Mouse (Mus musculus): Measurements from ENCODE around the gene Phf23. TPM values are rescaled to one million over a fixed set of nuclear protein-coding genes. Genes with fewer than 3 reads are reported as not detected.
"Not testable (repeated sequence)": the region's sequence is repeated elsewhere in the genome, so short reads cannot be mapped to it uniquely, and the experiment has no call there.

Phf23 gene
- polyA plus RNA-seq, 1 experiment: 22.8 TPM

GRCm38 (mm10) chr11:69999666-70000065, 4.1 kb downstream of the Phf23 start:
- DNase-seq (ENCODE audit: low read depth): no peak

- no peak for DNase-seq (ENCODE audit: low read depth)
Measured at GRCm38 (mm10) chr11:70000396-70000898, 4.9 kb downstream of the Phf23 start, which contains the start of gene Dvl2. Gene Dvl2, plus strand, starts transcription at chr11:70000595.

- no peak for DNase-seq (ENCODE audit: low read depth)
Measured at GRCm38 (mm10) chr11:70001159-70001558, 5.6 kb downstream of the Phf23 start.

GRCm38 (mm10) chr11:70001865-70002264, 6.3 kb downstream of the Phf23 start:
- DNase-seq (ENCODE audit: low read depth): no peak

- no peak for DNase-seq (ENCODE audit: low read depth)
Measured at GRCm38 (mm10) chr11:70002471-70002870, 6.9 kb downstream of the Phf23 start.

- DNase-seq (ENCODE audit: low read depth): no peak
Measured at GRCm38 (mm10) chr11:70005521-70005920, 9.9 kb downstream of the Phf23 start.

- no peak for DNase-seq (ENCODE audit: low read depth)
Measured at GRCm38 (mm10) chr11:70010033-70010432, 14.5 kb downstream of the Phf23 start.

- no peak for DNase-seq (ENCODE audit: low read depth)
Measured at GRCm38 (mm10) chr11:70010548-70010947, 15.0 kb downstream of the Phf23 start.

- DNase-seq (ENCODE audit: low read depth): no peak
Measured at GRCm38 (mm10) chr11:70010961-70011360, 15.4 kb downstream of the Phf23 start.

- no peak for DNase-seq (ENCODE audit: low read depth)
Measured at GRCm38 (mm10) chr11:70012931-70013330, 17.4 kb downstream of the Phf23 start.

GRCm38 (mm10) chr11:70013408-70013807, 17.8 kb downstream of the Phf23 start:
- DNase-seq (ENCODE audit: low read depth): no peak

GRCm38 (mm10) chr11:70014051-70014450, 18.5 kb downstream of the Phf23 start:
- DNase-seq (ENCODE audit: low read depth): no peak

GRCm38 (mm10) chr11:70014880-70015558, 19.4 kb downstream of the Phf23 start, which contains the start of gene Acadvl:
Gene Acadvl, minus strand, starts transcription at chr11:70015411.
- no peak for DNase-seq (ENCODE audit: low read depth)

GRCm38 (mm10) chr11:70015677-70016076, 20.1 kb downstream of the Phf23 start:
- DNase-seq (ENCODE audit: low read depth): no peak

GRCm38 (mm10) chr11:70016177-70016576, 20.6 kb downstream of the Phf23 start:
- DNase-seq (ENCODE audit: low read depth): not testable (repeated sequence)

GRCm38 (mm10) chr11:70016669-70017068, 21.1 kb downstream of the Phf23 start, which contains the start of gene Dlg4:
Gene Dlg4, plus strand, starts transcription at chr11:70016942.
- DNase-seq (ENCODE audit: low read depth): no peak

- no peak for DNase-seq (ENCODE audit: low read depth)
Measured at GRCm38 (mm10) chr11:70017199-70017767, 21.7 kb downstream of the Phf23 start.

- DNase-seq (ENCODE audit: low read depth): no peak
Measured at GRCm38 (mm10) chr11:70018131-70018990, 22.8 kb downstream of the Phf23 start.

- DNase-seq (ENCODE audit: low read depth): no peak
Measured at GRCm38 (mm10) chr11:70019495-70020021, 24.0 kb downstream of the Phf23 start.

- DNase-seq (ENCODE audit: low read depth): no peak
Measured at GRCm38 (mm10) chr11:70020022-70020631, 24.6 kb downstream of the Phf23 start.

- no peak for DNase-seq (ENCODE audit: low read depth)
Measured at GRCm38 (mm10) chr11:70020731-70021263, 25.2 kb downstream of the Phf23 start.
